Mouse (Mus musculus) thymus, adult 2 months (tissue): ENCODE results near the gene Svep1.

Source experiments
- CTCF ChIP-seq: fragments of 200-500 bp; IDR thresholded peaks from 2 replicates; pipeline ENCODE4 v1.5.1; 2012; ENCODE audit warnings: mild to moderate bottlenecking, control low read depth, low read length, moderate library complexity, borderline replicate concordance; ENCODE audit not compliant: control insufficient read depth, poor library complexity, insufficient read depth; ENCODE audit errors: extremely low read depth
- POLR2A ChIP-seq: fragments of 200-500 bp; IDR thresholded peaks from 2 replicates; pipeline ENCODE4 v1.6.1; 2012; ENCODE audit warnings: mild to moderate bottlenecking, low read length, control low read depth, moderate library complexity; ENCODE audit not compliant: control insufficient read depth, poor library complexity, insufficient read depth; ENCODE audit errors: extremely low read depth

- TF ChIP-seq CTCF: no peak
- no peak for TF ChIP-seq POLR2A
These were observed 4.7 kb upstream of the Svep1 start for GRCm38 (mm10) chr4:58211374-58211773.
